Mouse (Mus musculus): ENCODE measurements at regions not wholly inside any gene's neighbourhood (a gene's known extent, or its start where the extent isn't known, plus 50 kb on each side); places are given as distances from the start of the nearest gene placed in this dataset.
"Not testable (repeated sequence)": the region's sequence is repeated elsewhere in the genome, so short reads cannot be mapped to it uniquely, and the experiment has no call there.

DNA sequence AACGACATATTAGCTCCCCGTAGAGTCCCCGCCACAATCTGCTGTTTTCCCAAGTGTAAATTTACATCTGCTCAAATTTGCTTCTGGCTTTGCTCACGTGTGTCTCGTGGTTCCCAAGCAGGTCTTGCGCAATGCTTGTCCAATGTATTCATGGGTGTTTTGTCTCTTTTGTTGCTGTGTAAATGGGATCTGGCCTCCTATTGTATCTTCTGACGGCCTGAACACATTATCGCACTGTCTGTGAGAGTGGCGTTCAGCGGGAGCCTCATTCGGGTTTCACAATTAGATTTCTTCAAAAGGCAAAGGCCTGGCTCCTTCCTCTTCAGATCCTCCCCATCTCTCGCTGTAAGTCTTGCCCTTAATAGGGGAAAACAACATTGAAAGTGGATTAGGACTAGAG lies 274.5 kb downstream of the Fam19a5 start:
- DNase-seq (ENCODE audit: low read depth, low spot score), result no peak

DNA sequence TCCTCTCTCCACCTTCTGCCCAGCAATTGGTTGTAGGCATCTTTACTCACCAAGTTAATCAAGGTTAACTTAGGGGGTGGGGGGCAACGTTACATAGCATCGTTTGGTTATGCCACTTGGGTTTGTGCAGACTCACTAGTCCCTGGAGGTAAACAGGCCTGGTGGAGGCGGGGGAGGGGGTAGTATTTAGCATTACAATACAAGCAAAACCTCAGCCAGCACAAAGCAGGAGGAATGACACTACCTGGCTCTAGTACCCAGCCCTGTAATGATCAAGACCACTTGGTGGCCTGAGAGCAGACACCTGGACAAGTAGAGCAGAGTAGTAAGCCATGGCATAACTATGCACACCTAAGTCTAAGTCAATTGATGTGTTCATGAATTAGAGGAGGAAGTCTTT lies 298.0 kb downstream of the Fam19a5 start:
- DNase-seq (ENCODE audit: low read depth, low spot score), result no peak

DNA sequence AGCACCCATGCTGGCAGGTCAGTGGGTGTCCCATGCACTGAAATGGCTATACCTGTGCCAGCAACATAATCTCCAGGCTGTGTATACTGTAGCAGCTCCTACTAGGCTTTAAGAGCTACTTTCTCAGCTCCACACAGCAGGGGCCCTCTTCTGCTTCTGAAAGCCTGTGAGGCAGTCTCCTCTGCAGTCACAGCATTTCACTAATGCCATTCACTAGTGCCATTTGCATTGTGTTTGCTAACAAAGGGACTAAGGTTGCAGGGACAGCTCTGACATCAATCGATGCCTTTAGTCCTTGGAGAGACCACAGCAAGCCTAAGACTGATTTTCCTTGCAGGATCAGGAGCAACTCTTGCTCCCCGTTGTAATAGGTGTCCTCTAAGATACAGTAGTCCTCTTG lies 315.0 kb downstream of the Fam19a5 start:
- no peak for DNase-seq (ENCODE audit: low read depth, low spot score)

DNA sequence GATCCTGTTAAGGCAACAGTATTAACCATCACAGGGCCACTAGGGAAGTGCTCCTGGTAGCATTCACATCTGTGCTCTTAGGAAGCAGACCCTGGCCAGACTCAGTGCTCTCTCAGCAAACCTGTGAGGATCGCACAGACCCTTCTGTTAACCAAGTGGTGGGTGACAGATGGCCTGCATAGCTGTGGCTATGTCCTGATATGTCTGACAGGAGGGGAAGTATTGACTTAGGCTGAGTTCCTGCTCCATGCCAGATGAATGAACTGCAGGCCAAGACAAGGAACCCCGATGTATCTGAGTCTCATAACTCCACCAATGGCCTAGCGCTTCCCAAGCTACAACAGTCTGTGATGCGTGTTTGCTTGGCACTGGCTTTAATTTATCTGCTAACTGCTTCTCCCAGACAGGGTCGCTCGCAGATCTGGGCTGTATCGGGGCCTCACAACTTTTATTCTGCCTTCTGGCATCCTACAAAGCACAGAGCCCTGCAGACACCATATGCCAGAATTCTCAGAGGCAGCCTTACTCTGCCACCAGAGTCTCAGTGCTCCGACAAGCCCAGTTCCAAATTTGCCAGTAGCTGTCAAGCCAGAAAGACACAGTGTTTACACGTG lies 332.3 kb downstream of the Fam19a5 start:
- no peak for DNase-seq (ENCODE audit: low read depth, low spot score)

DNA sequence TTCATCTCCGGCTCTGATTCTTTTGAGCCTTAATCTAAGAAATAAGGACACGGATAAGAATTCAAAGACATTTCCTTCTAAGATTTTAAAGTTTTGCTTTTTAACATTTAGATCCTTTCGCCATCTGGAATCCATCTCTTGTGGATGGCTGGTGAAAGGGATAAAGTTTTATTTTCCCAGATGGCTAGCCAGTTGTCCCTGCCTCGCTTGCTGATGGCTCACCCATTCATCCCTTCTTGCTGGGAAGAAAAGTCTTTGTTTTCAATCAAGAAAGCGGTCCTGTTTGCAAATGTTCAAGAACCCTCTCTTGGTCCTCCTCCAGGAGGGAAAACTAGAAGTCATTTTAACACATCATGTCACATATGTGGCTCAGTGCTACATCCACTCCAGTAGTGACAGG lies 346.8 kb downstream of the Fam19a5 start:
- no peak for DNase-seq (ENCODE audit: low read depth, low spot score)

DNA sequence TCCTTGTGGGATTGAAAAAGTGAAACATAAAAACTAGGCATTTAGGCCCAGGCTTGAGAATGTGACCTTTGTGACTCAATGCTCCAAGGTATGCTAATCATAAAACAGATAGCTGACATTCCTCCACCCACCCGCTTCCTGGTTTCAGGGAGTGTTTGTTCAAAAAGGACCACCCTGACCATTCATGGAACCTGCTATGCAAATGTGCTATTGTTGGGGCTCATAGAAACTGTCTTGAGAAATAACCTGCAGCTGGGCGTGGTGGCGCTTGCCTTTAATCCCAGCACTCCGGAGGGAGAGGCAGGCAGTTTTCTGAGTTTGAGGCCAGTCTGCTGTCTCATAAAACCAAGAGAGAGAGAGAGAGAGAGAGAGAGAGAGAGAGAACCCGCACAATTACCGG lies 350.8 kb downstream of the Fam19a5 start:
- DNase-seq (ENCODE audit: low read depth, low spot score), result not testable (repeated sequence)

DNA sequence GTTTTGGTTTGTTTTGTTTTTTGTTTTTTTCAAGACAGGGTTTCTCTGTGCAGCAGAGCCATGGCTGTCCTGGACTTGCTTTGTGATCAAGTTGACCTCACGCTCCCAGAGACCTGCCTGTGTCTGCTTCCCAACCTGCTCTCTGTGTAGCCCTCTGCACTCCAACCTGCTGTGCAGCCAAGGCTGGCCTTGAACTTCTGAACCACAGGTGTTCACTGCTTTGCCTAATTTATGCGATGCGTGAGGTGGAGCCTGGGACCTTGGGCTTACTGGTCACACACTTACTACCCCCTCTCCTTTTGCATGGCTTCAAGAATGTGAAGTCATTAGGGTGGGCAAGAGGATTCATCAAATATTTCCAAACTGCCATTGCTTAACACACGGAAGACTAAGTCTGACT lies 354.6 kb downstream of the Fam19a5 start:
- no peak for DNase-seq (ENCODE audit: low read depth, low spot score)

DNA sequence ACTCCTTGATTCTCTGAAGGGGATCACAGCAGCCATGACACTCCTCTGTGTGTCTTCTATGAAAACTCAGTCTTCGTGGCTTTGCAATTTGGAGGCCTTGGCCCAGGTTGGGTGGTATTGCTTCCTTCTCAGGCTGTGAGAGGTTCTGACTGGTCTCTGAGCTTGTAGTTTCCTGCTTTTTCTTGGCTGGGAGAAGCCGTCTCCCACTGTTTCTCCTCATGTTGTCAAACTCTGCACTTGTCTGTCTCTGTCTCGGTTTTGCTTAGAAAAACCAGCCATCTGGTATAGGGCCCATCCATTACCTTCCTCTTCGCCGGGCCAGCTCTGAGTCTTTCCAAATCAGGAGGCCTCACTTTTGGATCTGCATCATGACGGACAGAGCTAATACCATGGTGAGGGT lies 360.3 kb downstream of the Fam19a5 start:
- no peak for DNase-seq (ENCODE audit: low read depth, low spot score)

DNA sequence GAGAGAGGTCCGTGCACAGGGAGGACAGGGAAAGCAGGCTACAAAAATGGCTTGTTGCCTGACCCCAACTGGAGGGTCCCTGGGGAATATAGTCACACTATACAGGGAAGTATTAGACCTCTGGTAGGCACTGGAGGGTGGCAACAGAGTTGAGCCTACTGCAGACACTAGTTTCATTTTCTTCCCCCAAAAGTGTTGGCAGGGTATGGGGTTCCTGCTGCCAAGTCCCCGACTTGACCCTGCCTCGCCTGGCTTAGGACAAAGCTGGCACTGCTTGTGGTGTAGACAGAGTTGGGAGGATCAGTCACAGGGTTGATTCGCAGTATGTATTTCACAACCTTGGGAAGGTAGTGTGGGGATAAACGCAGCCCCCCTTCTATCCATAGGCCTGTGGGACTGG lies 362.2 kb downstream of the Fam19a5 start:
- no peak for DNase-seq (ENCODE audit: low read depth, low spot score)

DNA sequence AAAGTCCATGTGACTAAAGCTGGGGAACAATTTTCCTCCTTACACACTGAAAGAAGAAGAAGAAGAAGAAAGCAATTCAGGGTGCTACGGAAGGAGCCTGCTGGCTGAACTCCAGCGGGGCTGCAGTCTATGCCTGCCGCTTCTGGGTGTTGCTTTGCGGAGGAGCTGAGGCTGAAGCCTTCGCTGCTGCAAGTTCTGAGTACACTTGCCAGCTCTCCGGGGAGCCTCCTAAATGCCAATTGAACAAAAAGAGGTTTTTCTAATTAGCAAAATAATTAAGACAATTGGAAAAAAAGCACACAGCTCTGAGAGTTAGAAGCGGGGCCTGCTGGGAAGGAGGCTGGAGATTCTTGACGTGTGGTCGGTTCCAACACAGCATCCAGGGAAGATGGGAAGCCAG lies 378.0 kb downstream of the Fam19a5 start:
- DNase-seq (ENCODE audit: low read depth, low spot score), result no peak

DNA sequence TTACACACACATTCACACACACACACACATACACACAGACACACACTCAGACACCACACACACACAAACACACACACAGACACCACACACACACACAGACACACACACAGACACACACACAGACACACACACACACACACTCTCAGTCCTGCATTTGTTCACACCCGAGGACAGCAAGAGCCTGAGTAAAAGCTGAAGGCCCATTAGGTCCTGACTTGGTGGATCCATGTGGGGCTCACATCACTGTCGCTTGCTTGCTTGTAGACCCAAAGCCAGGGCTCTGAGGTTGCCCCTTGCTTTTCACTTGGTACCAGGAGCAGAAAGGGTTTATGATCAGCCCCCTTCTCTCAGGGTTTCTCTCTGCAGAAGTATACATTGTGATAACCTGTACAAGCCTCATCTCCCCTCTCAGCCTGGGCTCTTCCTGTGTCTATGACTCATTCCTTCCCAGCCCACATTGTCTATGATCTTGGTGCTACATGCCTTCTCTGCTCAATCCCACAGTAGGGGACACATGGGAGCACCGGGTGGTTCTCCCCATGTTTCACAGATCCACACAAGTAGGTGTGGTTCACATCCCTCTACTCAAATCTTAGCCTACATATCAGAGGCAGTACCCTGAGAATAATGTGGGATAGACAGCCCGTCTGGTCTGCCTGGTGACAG lies 378.8 kb downstream of the Fam19a5 start:
- DNase-seq (ENCODE audit: low read depth, low spot score), result no peak

DNA sequence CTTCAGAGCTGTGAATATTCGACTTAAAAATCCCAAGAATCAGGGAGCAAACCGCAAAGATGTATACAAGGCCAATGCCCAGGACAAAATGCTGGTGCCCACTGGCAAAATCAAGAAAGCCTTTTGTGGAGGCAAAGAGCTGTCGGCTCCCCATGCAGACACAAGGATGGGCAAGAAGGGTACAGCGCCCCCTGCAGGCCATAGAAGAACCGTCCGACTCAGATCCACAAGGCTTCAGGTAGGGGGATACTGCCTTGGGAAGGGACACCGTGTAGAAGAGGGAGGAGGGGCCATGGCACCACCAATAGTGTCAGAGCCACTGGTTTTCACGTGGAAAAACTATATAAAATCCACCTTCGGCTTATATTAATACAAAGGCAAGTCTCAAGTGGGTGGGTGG lies 379.8 kb downstream of the Fam19a5 start:
- DNase-seq (ENCODE audit: low read depth, low spot score), result no peak

DNA sequence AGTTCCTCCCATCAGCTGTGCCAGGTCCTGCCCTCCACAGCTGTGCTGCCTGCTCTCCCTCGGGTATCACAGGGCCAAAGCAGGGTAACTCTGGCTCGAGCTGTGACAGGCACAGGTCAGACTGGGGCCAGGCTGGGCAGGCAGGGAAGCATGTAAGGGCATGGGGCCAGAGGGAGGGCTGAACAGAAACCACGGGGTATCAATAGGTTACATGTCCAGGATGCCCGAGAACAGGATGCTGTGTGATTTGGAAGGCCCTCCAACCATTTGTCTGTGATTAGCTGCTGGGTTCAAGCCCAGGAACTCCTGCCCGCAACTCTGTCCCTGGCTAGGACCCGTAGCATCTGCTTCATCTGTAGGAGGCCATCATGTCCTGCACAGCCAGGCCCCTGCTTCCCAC lies 391.9 kb downstream of the Fam19a5 start:
- no peak for DNase-seq (ENCODE audit: low read depth, low spot score)

DNA sequence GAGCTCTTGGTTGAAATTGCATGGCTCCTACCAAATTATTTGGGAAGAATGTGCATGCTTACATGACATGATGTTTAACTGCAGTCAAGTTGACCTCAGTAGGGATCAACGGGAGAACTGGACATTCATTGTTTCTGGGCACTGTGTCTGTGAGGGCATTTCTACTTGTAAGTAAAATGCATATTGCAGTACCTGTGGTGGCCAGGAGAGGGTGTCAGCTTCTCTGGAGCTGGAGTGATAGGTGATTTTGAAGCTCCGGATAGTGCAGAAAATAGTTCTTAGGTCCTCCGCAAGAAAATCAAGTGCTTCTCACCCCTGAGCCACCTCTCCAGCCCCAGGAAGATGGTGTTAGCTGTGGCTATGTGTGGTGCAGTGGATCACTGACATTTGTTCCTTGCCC lies 396.7 kb downstream of the Fam19a5 start:
- no peak for DNase-seq (ENCODE audit: low read depth, low spot score)

DNA sequence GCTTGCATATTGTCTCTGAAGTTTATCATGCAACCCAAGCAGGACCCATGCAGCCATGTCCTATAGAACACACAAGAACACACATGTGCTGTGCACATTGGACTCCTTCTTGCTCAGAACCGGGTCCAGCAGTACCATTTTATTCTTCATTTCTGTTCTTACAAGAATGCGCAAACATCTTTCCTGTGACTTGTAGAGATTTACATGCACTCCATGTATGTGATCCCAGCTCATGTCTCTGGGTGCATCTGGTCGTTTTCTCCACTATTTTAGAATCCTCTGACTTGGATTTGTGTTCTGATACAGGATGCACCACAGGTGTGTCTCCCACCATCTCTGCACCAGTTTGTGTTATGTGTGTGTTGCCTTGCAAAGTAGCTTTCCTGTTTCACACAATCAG lies 408.4 kb downstream of the Fam19a5 start:
- DNase-seq (ENCODE audit: low read depth, low spot score), result no peak

DNA sequence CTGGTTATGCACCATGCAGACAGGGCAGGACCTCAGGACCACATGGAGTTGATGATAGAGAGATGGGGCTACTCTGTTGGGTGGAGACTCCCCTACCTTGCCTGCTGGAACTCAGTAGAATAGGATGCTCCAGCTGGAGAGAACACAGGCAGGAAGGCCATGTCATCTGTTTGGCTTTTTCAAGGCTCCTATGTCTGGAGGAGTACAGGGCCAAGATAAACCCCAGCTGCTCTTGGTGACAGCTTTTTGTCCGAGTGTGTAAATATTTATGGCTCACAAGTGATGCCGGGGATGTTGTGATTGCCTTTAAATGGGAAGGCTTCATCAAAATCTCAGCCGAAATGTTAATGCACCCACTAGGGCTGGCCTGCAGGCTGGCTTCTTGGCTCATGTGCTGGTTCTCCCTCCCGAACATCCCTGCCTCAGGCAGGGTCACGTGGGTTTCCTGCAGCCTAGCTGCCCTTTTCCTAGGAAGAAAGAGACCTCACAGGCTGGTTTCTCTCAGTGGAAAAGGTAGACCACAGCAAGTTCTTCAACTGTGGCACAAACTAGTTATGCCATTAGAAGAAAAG lies 411.7 kb downstream of the Fam19a5 start:
- DNase-seq (ENCODE audit: low read depth, low spot score), result no peak

DNA sequence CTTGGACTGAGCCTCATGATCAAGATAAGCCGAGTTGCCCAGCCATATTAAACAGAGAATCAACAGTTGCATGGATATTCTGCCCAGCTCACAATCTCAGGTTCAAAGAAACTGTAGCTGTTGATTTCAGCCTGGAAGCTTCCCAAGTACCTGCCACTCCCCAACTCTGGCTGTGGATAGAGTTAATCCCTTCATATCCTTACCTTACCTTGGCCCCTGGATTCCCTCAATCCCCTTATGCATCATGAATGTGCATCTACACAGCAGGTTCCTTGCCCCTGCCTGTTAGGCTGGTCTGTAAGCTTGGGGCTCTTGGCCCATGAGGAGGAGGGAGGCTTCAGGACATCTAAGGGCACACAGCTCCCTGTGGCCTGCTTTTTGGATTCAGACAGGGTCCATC lies 414.8 kb downstream of the Fam19a5 start:
- DNase-seq (ENCODE audit: low read depth, low spot score), result no peak

DNA sequence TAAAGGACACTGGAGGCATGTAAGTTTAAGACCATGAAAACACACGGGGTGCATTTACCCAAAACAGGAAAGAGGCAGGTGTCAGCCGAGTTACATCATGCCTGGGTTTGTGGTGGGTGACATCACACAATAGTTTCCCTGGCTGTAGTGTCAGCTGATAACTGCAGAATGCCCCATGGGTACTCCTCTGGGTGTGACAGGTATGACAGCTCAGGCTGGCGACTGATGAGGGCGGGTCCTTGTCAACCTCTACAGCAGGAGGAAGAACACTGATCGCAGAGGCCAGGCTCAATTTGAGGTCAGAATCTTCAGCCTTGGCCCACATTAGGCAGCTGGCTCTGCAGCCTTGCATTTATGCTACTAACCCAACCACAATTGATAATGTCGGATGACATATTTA lies 428.5 kb downstream of the Fam19a5 start:
- no peak for DNase-seq (ENCODE audit: low read depth, low spot score)

DNA sequence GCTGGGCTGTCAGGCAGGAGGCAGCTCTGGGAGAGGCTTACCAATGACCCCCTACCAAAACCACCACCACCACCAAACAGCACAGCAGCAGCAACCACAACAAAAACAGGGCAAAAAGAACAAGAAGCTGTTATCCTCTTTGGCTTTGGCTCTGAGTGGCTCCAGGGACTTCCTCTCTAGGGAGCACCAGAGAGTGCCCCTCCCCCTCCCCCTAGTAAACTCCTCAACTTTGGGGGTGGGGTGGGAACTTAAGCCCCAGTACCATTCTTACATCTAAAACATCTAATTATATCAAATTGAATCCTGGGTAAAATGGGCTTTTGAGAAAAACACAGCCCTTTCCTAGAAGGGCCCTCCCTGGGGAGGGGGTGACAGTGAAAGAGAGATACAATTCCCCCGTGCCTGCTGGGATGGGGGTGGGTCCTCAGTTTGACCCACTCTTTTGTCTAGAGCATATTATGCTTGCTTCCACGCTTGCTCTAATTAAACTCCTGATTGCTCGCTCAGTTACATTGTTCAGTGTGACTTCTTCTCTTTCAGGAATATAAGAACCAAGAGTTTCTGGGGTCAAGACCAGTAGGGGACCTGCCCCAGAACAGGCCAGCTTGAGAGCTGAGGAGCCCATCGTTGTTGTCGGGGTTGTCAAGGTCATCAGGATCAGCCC lies 443.4 kb downstream of the Fam19a5 start:
- DNase-seq (ENCODE audit: low read depth, low spot score), result no peak

DNA sequence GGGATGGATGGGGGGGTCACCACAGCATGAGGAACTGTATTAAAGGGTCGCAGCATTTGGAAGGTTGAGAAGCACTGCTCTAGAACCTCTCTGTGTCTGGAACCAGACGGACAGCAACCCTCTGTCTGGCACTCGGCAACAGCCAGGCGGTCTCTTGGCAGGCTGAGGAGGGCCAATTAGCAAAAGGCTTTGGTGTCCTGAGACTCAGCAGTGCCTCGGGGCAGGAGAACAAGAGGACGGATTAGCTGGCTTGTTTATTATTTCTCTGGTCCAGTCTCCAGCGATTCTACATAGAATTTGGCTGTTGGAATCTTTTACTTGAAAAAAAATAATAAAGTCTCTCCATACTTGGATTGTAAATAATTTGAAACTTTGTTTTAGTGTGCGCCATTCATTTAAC lies 450.4 kb downstream of the Fam19a5 start:
- DNase-seq (ENCODE audit: low read depth, low spot score), result no peak

DNA sequence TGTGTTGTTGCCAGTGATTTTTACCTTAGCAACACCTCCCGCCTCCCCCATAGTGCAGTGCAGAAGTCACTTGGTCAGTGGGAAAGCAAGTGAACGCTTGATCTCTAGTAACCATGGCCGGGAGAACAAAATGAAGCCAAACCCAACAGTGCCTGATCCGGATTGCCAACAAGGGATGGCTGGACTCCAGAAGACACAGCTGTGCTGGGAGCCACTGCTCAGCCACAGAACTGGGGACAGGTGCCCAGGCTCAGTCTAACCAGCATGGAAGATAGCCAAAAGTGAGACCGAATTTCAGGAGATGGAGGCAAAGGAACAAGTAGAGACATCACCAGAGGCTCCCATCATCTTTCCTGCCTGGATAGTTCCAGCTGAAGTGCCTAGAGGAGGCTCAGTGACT lies 473.0 kb downstream of the Fam19a5 start:
- no peak for DNase-seq (ENCODE audit: low read depth, low spot score)

DNA sequence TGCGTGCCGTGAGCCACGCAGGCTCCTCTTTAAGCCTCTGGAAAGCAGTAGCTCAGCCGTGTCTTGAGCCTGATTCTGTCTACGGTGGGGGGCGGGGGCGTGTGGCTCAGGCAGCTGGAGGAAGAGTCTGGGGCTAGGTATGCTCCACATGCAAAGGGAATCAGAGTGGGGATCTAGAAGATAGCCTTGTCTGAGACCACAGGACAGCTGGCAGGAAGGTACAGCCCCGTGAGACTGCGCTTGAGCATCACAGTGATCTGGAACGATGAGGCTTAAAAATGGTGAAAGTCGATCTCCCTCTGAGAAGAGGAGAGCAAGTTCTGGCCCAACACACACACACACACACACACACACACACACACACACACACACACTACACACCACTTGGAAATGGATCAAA lies 488.7 kb downstream of the Fam19a5 start:
- DNase-seq (ENCODE audit: low read depth, low spot score), result no peak

DNA sequence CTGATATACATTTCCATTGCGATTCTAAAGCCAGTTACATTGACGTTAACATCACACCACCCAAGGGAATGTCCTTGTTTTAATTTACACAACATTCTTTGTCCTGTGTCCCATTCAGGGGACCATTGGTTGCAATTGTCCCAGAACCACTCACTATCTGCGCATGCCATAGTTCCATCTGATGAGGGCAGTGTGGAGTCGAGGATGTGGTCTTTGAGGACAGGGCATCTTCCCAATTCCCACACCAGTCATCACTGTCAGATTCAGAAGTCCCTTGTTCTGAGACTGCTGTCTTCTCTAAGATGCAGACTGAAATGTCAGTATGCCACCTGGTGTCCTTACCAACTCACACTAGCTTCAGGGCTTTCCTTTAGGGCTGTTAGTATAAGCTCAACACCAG lies 489.6 kb downstream of the Fam19a5 start:
- no peak for DNase-seq (ENCODE audit: low read depth, low spot score)

Measured in 3T3-L1 (cell line).